Mouse (Mus musculus) spleen, adult 2 months (tissue): ENCODE measurements around the gene Abl1.

Experiments used
- CTCF ChIP-seq: fragments of 200-500 bp; IDR thresholded peaks from 2 replicates; pipeline ENCODE4 v1.5.1; 2011; ENCODE audit warnings: mild to moderate bottlenecking, inconsistent platforms; ENCODE audit not compliant: insufficient read depth, insufficient read length, insufficient replicate concordance; ENCODE audit errors: extremely low read depth
- POLR2A ChIP-seq: fragments of 200-500 bp; IDR thresholded peaks from 2 replicates; pipeline ENCODE4 v1.6.1; 2011; ENCODE audit warnings: low read depth, low read length, inconsistent platforms

DNA sequence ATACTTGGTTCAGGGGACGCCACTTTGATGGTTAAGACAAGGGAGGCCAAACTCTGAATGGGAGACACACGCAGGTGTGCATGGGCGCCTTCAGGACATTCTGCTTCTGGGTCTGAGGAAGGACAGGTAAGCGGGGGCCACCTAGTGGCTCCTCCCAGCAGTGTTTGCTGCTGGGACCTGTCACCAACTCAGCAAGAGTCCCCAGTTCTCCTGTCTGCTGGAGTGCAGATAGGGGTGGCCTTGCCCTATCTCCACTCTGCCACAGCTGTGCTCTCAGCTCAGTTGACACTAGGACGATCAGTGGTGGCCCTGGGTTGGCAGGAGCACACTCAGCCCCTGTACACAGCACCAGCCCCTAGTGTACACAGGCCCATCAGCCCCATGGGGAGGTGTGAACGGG, 159.7 kb downstream of the Abl1 start:
- TF ChIP-seq POLR2A (no peak), CTCF (peak; percentile 77)
